Mouse (Mus musculus): ENCODE data around the gene Pla2g12b.
"Not testable (repeated sequence)": the region's sequence is repeated elsewhere in the genome, so short reads cannot be mapped to it uniquely, and the experiment has no call there.

The Pla2g12b gene

DNA sequence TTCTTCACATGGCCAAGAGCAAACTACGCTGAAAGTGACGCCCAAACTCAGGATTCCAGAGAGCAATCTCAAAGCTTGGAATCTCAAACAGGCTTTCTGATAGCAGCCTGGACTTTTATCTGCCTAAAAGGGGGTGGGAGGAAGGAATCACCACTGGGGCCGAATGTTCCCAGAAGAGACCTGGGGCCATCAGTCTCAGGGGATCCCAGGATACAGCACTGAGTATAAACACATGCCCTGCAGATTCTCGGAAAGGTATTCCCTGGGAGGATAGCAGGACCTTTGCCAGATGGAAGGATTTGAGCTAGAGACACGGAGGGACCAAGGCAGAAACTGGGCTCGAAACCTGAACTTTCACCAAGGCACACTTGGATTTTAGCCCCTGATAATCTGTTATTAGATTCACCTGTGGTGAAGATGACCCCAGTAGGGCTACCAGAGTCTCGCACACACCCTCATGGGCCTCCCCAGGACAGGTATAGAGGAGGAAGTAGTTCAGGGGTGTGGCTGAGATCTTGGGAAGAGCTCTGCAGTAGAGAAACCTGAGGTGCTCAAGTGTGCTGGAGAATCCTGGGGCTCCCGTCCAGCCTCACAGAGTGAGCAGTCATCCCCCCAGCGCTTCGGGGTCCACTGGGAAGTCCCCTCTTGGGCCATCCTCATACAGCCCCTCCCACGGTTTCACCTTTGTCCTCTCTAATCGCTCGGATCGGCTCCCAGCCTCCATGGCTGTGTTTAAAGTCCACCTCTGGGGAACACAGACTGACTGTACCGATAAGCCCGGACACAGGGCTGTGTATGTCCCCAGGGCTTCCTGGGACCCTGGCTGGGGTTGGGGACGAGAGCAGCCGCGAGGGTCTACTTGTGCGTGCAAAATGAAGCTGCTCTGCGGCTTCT is at the start of gene Pla2g12b:
TSS of gene Pla2g12b (plus strand) at position 762 of the 894 bp plus-strand sequence.
- DNase-seq = no peak

GRCm38 (mm10) chr10:59354120-59354519 is 49.3 kb upstream of the Pla2g12b start:
- DNase-seq = no peak

DNA sequence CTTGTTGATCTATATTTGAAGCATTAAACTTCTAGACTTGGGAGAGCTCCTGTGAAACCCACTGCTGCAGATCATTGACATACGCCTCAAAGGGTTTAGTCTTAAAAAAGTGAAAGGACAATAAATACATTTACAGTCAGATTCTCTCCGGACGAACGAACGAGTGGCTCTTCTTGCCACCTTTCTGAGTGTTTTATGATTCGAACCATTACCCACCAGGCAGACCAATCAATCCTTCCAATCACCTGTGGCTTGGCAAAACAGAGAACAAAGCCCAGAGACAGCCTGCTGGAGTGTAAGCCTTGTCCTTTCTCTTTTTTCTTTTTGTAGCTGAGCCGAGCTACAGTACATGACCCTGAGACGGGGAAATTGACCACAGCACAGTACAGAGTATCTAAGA is 48.4 kb upstream of the Pla2g12b start:
- no peak for DNase-seq

- DNase-seq = peak; percentile 12
These were observed 44.7 kb upstream of the Pla2g12b start for GRCm38 (mm10) chr10:59358744-59359143.

DNA sequence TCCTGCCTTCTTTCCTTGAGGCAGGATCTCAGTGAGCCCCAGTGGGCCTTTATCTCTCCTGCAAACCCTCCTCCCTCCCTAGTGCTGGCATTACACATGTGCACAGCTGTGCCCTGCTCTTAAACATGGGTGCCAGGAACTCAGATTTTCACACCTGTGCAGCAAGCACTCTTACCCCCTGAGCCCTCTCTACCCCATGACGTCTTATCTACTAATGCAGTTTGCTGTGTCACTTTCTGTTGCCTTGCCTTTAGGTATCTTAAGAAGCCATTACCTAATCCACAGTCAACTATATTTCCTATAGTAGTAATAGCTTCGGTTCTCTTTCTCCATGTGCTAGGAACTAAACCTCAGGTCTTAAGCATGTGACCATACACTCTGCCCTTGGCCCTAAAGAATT is 40.3 kb upstream of the Pla2g12b start:
- no peak for DNase-seq

- peak; percentile 43 for DNase-seq
These were observed 38.9 kb upstream of the Pla2g12b start for GRCm38 (mm10) chr10:59364551-59364950.

- DNase-seq = no peak
These were observed 37.5 kb upstream of the Pla2g12b start for GRCm38 (mm10) chr10:59365804-59366589.

DNA sequence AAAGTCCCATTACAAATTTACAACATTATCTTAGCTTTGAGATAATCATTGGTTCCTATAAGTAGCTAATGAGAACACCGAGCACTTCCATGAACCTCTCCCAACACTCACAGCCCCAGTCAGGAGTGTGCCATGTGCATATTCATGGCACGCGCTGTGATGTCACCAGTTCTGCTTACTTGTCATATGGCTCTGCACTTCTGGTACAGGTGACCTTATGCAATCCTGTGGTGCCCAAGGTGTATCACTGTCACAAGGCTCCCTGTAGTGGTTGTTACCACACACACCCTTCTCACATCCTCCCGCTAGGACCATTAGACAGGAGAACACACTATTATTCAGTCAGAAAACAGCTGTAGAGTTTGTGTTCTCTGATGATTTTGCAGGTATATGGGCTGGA is 36.7 kb upstream of the Pla2g12b start:
- no peak for DNase-seq

- no peak for DNase-seq
These were observed 36.3 kb upstream of the Pla2g12b start for GRCm38 (mm10) chr10:59367206-59367605.

DNA sequence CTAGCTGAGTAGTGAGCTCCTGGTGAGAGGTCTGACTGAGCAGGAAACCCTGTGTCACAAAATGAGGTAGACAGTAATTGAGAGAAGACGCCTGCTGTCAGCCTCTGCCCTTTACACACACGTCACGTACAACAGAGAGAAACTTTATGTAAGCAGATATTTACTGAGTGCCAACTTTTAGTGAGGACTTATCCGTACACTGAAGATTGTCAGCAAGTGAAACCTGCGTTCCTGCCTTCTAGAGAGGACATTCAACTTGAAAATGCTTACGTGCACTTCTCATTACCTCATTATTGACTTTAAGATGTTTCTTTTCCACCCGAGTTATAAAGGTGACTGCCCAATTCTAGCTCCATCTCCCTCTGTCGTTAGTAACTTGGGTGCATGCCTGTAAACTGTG is 34.7 kb upstream of the Pla2g12b start:
- no peak for DNase-seq

- DNase-seq = no peak
These were observed 34.0 kb upstream of the Pla2g12b start for GRCm38 (mm10) chr10:59369426-59369825.

DNA sequence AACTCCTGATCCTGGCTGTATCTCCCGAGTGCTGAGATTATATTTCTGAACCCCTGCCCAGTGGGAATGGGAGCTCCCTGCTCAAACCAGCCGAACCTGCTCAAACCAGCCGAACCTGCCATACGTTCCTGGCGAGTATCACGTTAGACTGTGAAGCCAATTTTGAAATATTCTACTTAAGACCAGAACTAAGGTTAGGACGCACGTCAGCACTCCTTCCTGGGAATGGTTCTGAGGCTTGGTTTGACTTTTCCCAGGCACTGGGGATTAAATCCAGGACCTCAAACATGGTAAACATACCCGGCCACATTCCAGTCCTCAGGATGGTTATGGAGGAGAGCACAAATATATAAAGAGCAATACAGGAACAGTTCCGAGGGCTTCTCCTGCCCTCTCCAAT is 25.6 kb upstream of the Pla2g12b start:
- no peak for DNase-seq

- DNase-seq = no peak
These were observed 24.7 kb upstream of the Pla2g12b start for GRCm38 (mm10) chr10:59378728-59379127.

DNA sequence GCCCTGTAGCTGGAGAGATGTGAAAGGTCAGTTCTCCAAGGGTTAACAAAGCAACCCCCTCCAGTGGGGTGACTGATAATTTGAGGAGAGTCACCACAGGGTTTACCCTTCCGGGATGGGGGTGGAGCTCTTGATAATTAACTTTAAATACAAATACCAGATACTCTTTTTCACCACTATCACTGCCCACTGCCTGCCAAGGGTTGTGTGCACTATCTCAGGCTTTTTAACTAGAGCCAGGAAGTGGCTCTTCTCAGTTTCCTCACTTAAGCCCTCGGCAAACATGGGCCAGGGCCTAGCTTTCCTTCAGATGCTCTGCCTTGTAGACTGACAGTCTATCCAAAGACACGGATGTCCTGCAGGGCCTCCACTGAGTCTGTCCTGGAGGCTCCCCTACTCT is 23.5 kb upstream of the Pla2g12b start:
- DNase-seq = no peak

GRCm38 (mm10) chr10:59380411-59380821 is 23.0 kb upstream of the Pla2g12b start:
- no peak for DNase-seq

DNA sequence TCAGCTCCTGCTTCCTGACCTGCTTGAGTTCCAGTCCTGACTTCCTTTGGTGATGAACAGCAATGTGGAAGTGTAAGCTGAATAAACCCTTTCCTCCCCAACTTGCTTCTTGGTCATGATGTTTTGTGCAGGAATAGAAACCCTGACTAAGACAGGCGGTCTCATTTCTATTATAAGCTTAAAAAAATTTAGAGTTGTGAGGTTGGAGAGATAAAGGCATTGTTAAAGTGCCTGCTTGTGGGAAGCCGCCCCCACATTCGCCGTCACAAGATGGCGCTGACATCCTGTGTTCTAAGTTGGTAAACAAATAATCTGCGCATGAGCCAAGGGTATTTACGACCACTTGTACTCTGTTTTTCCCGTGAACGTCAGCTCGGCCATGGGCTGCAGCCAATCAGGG is 21.9 kb upstream of the Pla2g12b start:
- not testable (repeated sequence) for DNase-seq

DNA sequence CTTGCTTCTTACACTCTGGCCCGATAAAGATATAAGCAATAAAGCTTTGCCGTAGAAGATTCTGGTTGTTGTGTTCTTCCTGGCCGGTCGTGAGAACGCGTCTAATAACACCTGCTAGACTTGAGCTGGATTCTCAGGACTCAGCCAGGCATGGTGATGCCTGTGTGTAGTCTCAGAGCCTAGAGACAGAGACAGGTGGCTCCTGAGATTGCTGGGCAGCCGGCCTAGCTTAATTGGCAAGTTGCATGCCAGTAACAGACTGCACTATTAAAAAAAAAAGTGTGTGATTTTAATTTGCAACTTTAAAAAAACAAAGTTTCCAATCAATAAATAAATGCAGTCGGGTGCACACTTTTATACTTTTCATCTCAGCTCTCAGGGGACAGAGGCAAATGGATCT is 16.5 kb upstream of the Pla2g12b start:
- DNase-seq = no peak

DNA sequence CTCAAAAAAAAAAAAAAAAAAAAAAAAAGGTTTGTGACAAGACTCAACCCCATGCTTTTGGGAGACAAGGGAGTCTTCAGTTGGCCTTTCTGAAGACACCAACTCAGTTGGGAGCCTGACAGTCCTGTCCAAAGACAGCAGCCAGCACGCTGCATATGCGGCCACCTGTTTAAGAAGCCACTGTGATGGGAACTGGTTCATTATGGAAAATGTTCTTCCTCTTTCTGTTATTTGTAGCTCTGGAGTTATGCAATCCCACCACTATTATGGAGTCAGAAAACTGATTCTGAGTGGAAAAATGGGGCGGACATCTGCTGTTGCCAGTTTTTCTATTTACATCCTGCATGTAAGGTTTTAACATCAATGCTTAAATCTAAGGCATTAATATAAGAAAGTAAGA is 13.8 kb upstream of the Pla2g12b start:
- DNase-seq = no peak

- DNase-seq = no peak
These were observed 11.6 kb upstream of the Pla2g12b start for GRCm38 (mm10) chr10:59391907-59392306.

DNA sequence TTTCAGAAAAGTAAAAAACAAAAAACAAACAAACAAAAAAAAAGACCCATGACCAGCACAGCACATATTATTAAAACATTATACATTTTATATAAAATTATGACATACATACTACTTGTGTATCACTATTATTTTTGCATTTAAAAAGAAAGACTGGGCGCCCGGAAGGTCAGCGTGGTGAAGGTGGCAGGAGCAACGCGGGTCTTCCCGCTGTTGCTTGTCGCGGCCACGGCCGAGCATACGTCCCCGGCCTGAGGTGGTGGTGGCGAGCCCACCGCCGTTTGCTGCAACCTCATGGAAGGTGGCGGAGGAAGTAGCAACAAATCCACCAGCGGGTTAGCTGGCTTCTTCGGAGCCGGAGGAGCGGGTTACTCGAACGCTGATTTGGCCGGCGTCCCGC is 8.0 kb upstream of the Pla2g12b start, which contains the start of gene Gm10273:
TSS of gene Gm10273 (plus strand) at position 172 of the 400 bp plus-strand sequence.
- not testable (repeated sequence) for DNase-seq

DNA sequence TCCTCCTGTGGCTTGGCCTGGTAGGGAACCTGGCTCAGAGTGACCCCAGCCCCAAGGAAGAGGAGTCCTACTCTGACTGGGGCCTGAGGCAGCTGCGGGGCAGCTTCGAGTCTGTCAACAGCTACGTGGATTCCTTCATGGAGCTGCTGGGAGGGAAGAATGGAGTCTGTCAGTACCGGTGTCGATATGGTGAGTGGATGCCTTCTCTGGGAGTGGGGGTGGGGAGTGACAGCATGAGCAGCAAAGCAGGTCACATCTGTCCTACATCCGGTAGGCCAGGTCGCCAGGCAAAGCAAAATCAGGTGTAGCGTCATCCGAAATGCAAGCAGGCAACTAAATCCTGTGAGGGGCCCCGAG is 311 bp downstream of the Pla2g12b start:
- no peak for DNase-seq

GRCm38 (mm10) chr10:59408499-59408898 is 5.0 kb downstream of the Pla2g12b start:
- DNase-seq = no peak

- DNase-seq = no peak
These were observed 6.8 kb downstream of the Pla2g12b start for GRCm38 (mm10) chr10:59410264-59410663.

- no peak for DNase-seq
These were observed 10.3 kb downstream of the Pla2g12b start for GRCm38 (mm10) chr10:59413711-59414110.

Measured in lung, postnatal 10 days (tissue).